Mouse (Mus musculus): Measurements from ENCODE around the gene Nudcd2.
"Not testable (repeated sequence)": the region's sequence is repeated elsewhere in the genome, so short reads cannot be mapped to it uniquely, and the experiment has no call there.

Nudcd2 gene

GRCm38 (mm10) chr11:40733339-40734174 is at the start of gene Nudcd2, which contains the start of gene Hmmr:
Gene Nudcd2, plus strand, starts transcription at chr11:40733667.
Gene Hmmr, minus strand, starts transcription at chr11:40733422.
- DNase-seq (ENCODE audit: low read depth) = peak; percentile 97

- no peak for DNase-seq (ENCODE audit: low read depth)
Measured at GRCm38 (mm10) chr11:40690444-40691127, 42.9 kb upstream of the Nudcd2 start.

- DNase-seq (ENCODE audit: low read depth) = no peak
Measured at GRCm38 (mm10) chr11:40692101-40692509, 41.4 kb upstream of the Nudcd2 start.

- DNase-seq (ENCODE audit: low read depth) = peak; percentile 91
Measured at GRCm38 (mm10) chr11:40692511-40693365, 40.7 kb upstream of the Nudcd2 start.

- DNase-seq (ENCODE audit: low read depth) = peak; percentile 75
Measured at GRCm38 (mm10) chr11:40693366-40693951, 40.0 kb upstream of the Nudcd2 start.

- peak; percentile 69 for DNase-seq (ENCODE audit: low read depth)
Measured at GRCm38 (mm10) chr11:40694311-40695087, 39.0 kb upstream of the Nudcd2 start.

GRCm38 (mm10) chr11:40695103-40695502 is 38.4 kb upstream of the Nudcd2 start, which contains the start of gene Mat2b:
Gene Mat2b, minus strand, starts transcription at chr11:40695203.
- DNase-seq (ENCODE audit: low read depth) = peak; percentile 15

- not testable (repeated sequence) for DNase-seq (ENCODE audit: low read depth)
Measured at GRCm38 (mm10) chr11:40709899-40710298, 23.6 kb upstream of the Nudcd2 start.

GRCm38 (mm10) chr11:40713858-40714257 is 19.6 kb upstream of the Nudcd2 start:
- DNase-seq (ENCODE audit: low read depth) = no peak

GRCm38 (mm10) chr11:40715524-40715923 is 17.9 kb upstream of the Nudcd2 start:
- DNase-seq (ENCODE audit: low read depth) = no peak

- no peak for DNase-seq (ENCODE audit: low read depth)
Measured at GRCm38 (mm10) chr11:40718324-40718723, 15.1 kb upstream of the Nudcd2 start.

- DNase-seq (ENCODE audit: low read depth) = no peak
Measured at GRCm38 (mm10) chr11:40732997-40733338, 499 bp upstream of the Nudcd2 start.

- no peak for DNase-seq (ENCODE audit: low read depth)
Measured at GRCm38 (mm10) chr11:40734251-40734752, 835 bp downstream of the Nudcd2 start.

- no peak for DNase-seq (ENCODE audit: low read depth)
Measured at GRCm38 (mm10) chr11:40737369-40737768, 3.9 kb downstream of the Nudcd2 start.

- DNase-seq (ENCODE audit: low read depth) = no peak
Measured at GRCm38 (mm10) chr11:40741605-40742262, 8.3 kb downstream of the Nudcd2 start.

GRCm38 (mm10) chr11:40744348-40744747 is 10.9 kb downstream of the Nudcd2 start:
- no peak for DNase-seq (ENCODE audit: low read depth)

- DNase-seq (ENCODE audit: low read depth) = no peak
Measured at GRCm38 (mm10) chr11:40746361-40746760, 12.9 kb downstream of the Nudcd2 start.

GRCm38 (mm10) chr11:40747716-40748115 is 14.2 kb downstream of the Nudcd2 start:
- DNase-seq (ENCODE audit: low read depth) = no peak

- no peak for DNase-seq (ENCODE audit: low read depth)
Measured at GRCm38 (mm10) chr11:40753836-40754235, 20.4 kb downstream of the Nudcd2 start.

GRCm38 (mm10) chr11:40754664-40755107 is 21.2 kb downstream of the Nudcd2 start:
- DNase-seq (ENCODE audit: low read depth) = no peak
